Mouse (Mus musculus): ENCODE measurements around the gene Wrb.

DNA sequence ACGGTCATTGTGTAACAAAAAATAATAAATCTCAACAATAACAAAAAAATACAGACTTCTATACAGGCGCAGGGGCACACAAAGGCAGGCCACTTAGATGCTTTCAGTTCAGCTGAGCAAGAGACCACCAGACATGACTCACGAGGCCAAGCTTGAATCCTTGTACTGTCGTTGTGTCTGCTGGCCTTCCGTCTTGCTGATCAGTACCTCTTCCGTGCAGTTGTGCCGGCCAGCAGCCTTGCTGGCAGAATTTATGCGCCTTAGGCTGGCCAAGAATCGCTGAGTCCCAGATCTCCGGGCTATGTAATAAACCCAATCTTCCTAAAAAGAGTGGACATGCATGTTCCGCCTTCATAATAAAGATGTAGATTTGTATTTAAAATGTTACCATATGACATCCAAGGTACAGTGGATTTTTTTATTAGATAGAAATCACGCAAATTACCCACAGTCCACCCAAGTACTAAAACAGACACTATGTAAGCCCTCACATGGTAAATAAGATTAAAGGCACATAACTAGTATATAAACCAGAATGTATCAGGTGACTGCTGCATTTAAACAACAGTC is 13.4 kb downstream of the Wrb start:
- TF ChIP-seq CTCF (IDR thresholded peaks at IDR 0.05; ENCODE audit: extremely low read depth, insufficient read depth, insufficient read length, insufficient replicate concordance) (no peak), POLR2A (IDR thresholded peaks at IDR 0.05; ENCODE audit: low read depth, low read length) (no peak)
